Mouse (Mus musculus): Measurements from ENCODE around the gene Faxc. TPM values are rescaled to one million over a fixed set of nuclear protein-coding genes. Genes with fewer than 3 reads are reported as not detected.

Gene Faxc
- 16.2 and 31.7 TPM in 2 replicates for polyA plus RNA-seq (2014; fragmentation: Nextera tagmentation; extraction: Ambion mirVana)

DNA sequence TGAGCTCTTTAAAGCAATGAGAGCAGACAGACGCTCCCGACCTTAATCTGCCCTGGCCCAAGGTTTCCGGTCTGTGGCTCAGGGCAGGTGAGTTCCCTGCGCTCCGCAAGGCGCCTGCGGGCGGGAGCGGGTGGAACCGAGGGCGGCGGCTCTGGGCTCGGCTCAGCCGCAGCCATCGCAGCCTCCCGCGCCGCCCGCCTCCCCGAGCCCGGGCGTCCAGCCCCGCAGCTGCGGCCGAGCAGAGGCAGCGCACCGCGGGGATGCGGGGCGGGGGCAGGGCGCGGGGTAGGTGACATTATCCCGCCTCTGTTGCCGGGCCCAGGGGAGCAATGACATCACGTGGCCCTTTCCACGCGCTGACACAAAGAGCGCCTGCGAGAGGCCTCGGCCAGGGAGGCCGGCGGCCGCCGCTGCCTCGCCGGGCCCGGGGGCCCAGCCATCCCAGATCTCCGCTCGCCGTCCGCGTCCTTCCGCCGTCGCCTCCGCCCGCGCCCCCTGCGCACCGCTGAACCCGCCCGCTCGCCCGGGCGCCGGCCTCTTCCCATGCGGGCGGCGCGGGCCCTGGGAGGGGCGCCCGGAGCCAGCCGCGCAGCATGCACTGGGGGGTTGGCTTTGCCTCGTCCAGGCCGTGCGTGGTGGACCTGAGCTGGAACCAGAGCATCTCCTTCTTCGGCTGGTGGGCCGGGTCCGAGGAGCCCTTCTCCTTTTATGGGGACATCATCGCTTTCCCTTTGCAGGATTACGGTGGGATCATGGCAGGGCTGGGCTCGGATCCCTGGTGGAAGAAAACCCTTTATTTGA is at the start of gene Faxc:
Gene Faxc (plus strand): TSS at position 359 of the 801 bp plus-strand sequence.
- 0 out of 2 replicates have a peak, but pooled peaks cover 4% of the 10 kb centered on the region for H3K36me3 ChIP-seq (ENCODE audit: control insufficient read depth, insufficient read depth, low read length)
- H3K4me2 ChIP-seq (ENCODE audit: low read length): peak within 1 kb of the TSS; percentile 69
- peak; percentile 88 for DNase-seq
- H3K4me1 ChIP-seq (ENCODE audit: control insufficient read depth, insufficient read depth, low read length): peaks cover 26% of the 10 kb centered on the region
- H3K27me3 ChIP-seq (ENCODE audit: control insufficient read depth, insufficient read depth, low read length): no peaks in the 10 kb centered on the region
- peak within 1 kb of the TSS; percentile 100 for H3K9ac ChIP-seq (replicated peaks; ENCODE audit: low read length)
- H3K9me3 ChIP-seq (ENCODE audit: control insufficient read depth, low read length): no peaks in the 10 kb centered on the region
- H3K4me3 ChIP-seq (replicated peaks; ENCODE audit: low read depth, low read length): peak within 1 kb of the TSS; percentile 91
- ATAC-seq (ENCODE audit: low FRiP score, low TSS enrichment): peak; percentile 90
- H3K27ac ChIP-seq (replicated peaks; ENCODE audit: low read depth, low read length): peak within 1 kb of the TSS; percentile 98
- under 1% methylated on average over 83 of the region's 83 CpGs for WGBS

DNA sequence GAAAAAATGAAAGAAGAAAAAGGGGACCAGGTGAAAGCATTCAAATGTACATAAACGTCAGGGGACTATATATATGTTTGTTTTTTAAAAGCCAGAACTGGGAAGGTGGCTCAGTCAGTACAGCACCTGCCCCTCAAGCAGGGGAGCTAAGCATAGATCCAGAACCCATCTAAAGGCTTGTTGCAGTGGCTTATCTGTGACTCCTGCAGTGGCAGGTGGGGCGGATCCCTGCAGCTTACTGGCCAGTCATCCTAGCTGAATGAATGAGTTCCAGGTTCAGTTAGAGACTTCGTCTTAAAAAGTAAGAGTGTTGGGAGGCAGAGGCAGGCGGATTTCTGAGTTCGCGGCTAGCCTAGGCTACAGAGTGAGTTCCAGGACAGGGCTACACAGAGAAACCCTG is 48.3 kb upstream of the Faxc start:
- no peak for ATAC-seq (ENCODE audit: low FRiP score, low TSS enrichment)
- Histone ChIP-seq H3K4me1 (ENCODE audit: control insufficient read depth, insufficient read depth, low read length) (no peaks in the 10 kb centered on the region), H3K27me3 (ENCODE audit: control insufficient read depth, insufficient read depth, low read length) (no peaks in the 10 kb centered on the region), H3K9ac (replicated peaks; ENCODE audit: low read length) (no peak overlapping the region), H3K4me2 (ENCODE audit: low read length) (no peak overlapping the region), H3K4me3 (replicated peaks; ENCODE audit: low read depth, low read length) (no peak overlapping the region), H3K9me3 (ENCODE audit: control insufficient read depth, low read length) (no peaks in the 10 kb centered on the region), H3K27ac (replicated peaks; ENCODE audit: low read depth, low read length) (no peak overlapping the region), H3K36me3 (ENCODE audit: control insufficient read depth, insufficient read depth, low read length) (0 out of 2 replicates have a peak, but pooled peaks cover 1% of the 10 kb centered on the region)
- DNase-seq: no peak
- WGBS: 93% methylated on average over 6 of the region's 6 CpGs

DNA sequence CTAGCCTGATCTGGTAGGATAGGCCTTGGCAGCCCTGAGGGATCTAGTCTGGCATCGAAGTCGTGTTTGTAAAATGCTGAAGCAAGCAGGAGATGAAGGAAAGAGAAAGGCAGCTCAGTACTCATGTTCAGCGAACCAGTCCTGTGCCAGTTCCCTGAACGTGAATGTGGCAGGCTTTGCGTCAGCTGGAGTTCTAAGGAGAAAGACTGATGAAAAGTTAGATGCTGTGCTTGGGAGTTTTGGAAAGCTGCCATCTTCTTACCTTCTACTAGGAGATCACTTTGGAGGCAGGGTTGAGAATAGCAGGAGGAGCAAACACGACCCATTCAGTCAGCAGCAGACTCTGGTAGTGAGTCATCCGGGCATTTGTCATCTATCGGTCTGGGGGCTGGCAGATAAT is 45.3 kb upstream of the Faxc start:
- no peak for ATAC-seq (ENCODE audit: low FRiP score, low TSS enrichment)
- no peaks in the 10 kb centered on the region for H3K27me3 ChIP-seq (ENCODE audit: control insufficient read depth, insufficient read depth, low read length)
- 89% methylated on average over 8 of the region's 8 CpGs for WGBS
- no peak overlapping the region for H3K4me3 ChIP-seq (replicated peaks; ENCODE audit: low read depth, low read length)
- no peak overlapping the region for H3K9ac ChIP-seq (replicated peaks; ENCODE audit: low read length)
- no peaks in the 10 kb centered on the region for H3K36me3 ChIP-seq (ENCODE audit: control insufficient read depth, insufficient read depth, low read length)
- DNase-seq: no peak
- H3K27ac ChIP-seq (replicated peaks; ENCODE audit: low read depth, low read length): no peak overlapping the region
- H3K9me3 ChIP-seq (ENCODE audit: control insufficient read depth, low read length): no peaks in the 10 kb centered on the region
- H3K4me1 ChIP-seq (ENCODE audit: control insufficient read depth, insufficient read depth, low read length): no peaks in the 10 kb centered on the region
- no peak overlapping the region for H3K4me2 ChIP-seq (ENCODE audit: low read length)

DNA sequence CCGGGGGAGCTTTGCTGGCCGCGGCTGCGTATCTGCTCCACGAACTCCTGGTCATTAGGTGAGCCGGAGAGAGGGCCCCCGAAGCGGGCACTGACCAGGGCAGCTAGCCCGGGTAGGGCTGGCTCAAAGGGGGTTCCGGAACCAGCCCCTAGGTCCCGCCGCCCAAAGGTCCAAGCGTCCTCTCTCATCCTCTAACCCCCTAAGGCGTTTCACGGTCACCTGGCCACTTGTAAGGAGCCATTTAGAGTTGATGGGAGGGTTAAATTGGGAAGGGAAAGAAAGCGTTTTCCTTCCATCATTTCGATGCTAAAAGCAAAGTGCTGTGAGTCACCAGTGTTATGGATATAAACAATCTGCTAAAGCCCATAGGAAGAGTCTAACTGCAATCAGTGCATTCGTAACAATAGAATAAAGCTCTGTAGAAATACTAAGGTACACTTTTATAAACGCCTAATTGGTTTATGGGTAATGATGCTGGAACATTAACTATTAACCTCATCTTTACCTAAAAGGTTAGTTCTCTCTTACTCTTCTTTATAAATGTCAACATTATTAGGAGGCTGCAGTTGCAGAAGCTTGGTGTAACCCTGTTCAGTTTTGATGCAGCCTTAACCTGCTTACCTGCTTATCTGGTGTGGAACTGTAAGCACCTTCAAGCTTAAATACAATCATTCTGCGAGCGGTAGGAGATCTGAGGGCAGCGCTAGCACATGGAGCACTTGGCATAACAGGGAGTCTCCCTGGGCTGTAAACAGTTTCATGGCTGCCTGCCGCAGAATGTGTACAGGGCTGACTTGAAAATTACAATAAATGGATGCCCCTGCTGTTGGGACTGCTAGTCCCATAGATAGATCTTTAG is 872 bp downstream of the Faxc start:
- Histone ChIP-seq H3K9me3 (ENCODE audit: control insufficient read depth, low read length) (no peaks in the 10 kb centered on the region), H3K27me3 (ENCODE audit: control insufficient read depth, insufficient read depth, low read length) (no peaks in the 10 kb centered on the region), H3K4me1 (ENCODE audit: control insufficient read depth, insufficient read depth, low read length) (peaks cover 26% of the 10 kb centered on the region), H3K36me3 (ENCODE audit: control insufficient read depth, insufficient read depth, low read length) (peaks cover 9% of the 10 kb centered on the region), H3K4me3 (replicated peaks; ENCODE audit: low read depth, low read length) (peak overlapping the region; percentile 91), H3K4me2 (ENCODE audit: low read length) (peak overlapping the region; percentile 69), H3K9ac (replicated peaks; ENCODE audit: low read length) (peak overlapping the region; percentile 100), H3K27ac (replicated peaks; ENCODE audit: low read depth, low read length) (peak overlapping the region; percentile 98)
- DNase-seq (peak; percentile 66), ATAC-seq (ENCODE audit: low FRiP score, low TSS enrichment) (no peak; the same call in 1 of the 2 replicates)
- WGBS: 6% methylated on average over 23 of the region's 23 CpGs

DNA sequence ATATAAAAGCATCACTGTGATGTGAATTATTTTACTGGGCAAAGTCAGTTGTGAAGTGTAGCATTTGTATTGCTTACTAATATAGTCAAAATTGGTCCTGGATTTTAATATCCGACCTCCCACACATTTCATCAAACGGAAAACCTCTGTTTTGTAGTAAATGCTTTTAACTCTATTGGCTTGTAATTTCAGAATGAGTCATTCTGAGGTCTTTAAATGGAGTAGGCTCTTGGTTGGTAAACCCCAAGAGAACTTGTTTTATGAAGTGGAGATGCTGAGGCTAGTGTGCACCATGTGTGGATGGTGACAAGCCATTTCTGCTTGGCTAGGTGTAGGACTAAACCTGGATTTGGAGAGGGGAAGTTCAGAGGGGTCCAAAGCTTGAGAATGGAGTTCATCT is 4.2 kb downstream of the Faxc start:
- no peaks in the 10 kb centered on the region for H3K27me3 ChIP-seq (ENCODE audit: control insufficient read depth, insufficient read depth, low read length)
- no peak overlapping the region for H3K9ac ChIP-seq (replicated peaks; ENCODE audit: low read length)
- 98% methylated on average over 2 of the region's 2 CpGs for WGBS
- ATAC-seq (ENCODE audit: low FRiP score, low TSS enrichment) (no peak), DNase-seq (no peak)
- peaks cover 12% of the 10 kb centered on the region for H3K36me3 ChIP-seq (ENCODE audit: control insufficient read depth, insufficient read depth, low read length)
- H3K4me2 ChIP-seq (ENCODE audit: low read length): no peak overlapping the region
- no peak overlapping the region for H3K27ac ChIP-seq (replicated peaks; ENCODE audit: low read depth, low read length)
- H3K4me3 ChIP-seq (replicated peaks; ENCODE audit: low read depth, low read length): no peak overlapping the region
- H3K4me1 ChIP-seq (ENCODE audit: control insufficient read depth, insufficient read depth, low read length): peaks cover 22% of the 10 kb centered on the region
- H3K9me3 ChIP-seq (ENCODE audit: control insufficient read depth, low read length): no peaks in the 10 kb centered on the region

DNA sequence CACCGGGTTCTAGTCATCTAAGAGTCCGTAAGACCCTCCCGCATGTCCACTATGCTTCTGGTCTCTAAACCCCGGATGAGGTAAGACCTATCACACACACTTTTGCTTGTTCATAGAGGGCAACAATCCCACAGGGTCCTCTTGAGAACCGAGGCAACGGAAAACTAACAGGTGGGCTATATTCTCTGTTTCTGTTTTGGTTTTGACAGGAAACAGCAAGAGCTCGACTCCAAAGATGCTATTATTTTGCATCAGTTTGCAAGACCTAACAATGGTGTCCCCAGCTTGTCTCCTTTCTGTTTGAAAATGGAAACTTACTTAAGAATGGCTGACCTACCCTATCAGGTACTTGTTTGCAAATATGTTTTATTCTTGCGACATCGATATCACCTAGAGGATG is 5.3 kb downstream of the Faxc start:
- Histone ChIP-seq H3K27ac (replicated peaks; ENCODE audit: low read depth, low read length) (no peak overlapping the region), H3K4me1 (ENCODE audit: control insufficient read depth, insufficient read depth, low read length) (peaks cover 19% of the 10 kb centered on the region), H3K4me3 (replicated peaks; ENCODE audit: low read depth, low read length) (no peak overlapping the region), H3K36me3 (ENCODE audit: control insufficient read depth, insufficient read depth, low read length) (peaks cover 12% of the 10 kb centered on the region), H3K9ac (replicated peaks; ENCODE audit: low read length) (no peak overlapping the region), H3K27me3 (ENCODE audit: control insufficient read depth, insufficient read depth, low read length) (no peaks in the 10 kb centered on the region), H3K4me2 (ENCODE audit: low read length) (no peak overlapping the region), H3K9me3 (ENCODE audit: control insufficient read depth, low read length) (no peaks in the 10 kb centered on the region)
- DNase-seq: no peak
- WGBS: 95% methylated on average over 9 of the region's 9 CpGs
- ATAC-seq (ENCODE audit: low FRiP score, low TSS enrichment): no peak

DNA sequence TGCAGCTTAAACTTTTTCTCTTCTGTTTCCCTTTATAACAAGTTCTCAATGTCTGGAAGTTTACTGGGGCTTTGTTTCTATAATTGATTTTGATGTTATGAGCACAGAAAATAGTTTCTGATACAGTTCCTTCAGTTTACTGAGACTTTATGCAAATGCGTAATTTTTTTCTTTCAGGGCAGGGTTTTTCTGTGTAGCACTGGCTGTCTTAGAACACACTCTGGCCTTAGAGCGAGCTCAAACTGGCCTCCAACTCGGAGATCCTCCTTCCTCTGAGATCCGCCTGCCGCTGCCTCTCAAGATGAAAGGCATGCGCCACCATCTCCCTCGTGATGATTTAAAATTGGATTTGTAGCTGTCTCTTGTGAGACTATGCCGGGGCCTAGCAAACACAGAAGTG is 6.8 kb downstream of the Faxc start:
- no peak for DNase-seq
- H3K9me3 ChIP-seq (ENCODE audit: control insufficient read depth, low read length): no peaks in the 10 kb centered on the region
- WGBS: 85% methylated on average over 8 of the region's 8 CpGs

DNA sequence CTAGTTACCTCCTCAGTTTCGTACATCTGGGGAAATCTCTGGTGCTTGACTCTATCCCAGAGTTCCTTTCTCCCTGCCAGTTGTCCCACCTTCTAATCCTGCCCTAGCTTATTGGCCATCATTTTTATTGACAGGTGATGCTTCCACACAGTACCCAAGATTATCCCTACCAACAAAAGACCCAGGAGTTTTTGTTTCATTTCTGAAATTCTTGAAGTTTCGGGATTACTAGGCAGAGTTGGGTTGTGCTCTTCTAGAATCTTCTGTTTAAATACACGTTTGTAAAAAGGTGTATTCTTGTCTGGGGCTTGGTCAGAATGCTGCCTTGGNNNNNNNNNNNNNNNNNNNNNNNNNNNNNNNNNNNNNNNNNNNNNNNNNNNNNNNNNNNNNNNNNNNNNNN is 13.5 kb downstream of the Faxc start:
- Histone ChIP-seq H3K9ac (replicated peaks; ENCODE audit: low read length) (no peak overlapping the region), H3K27me3 (ENCODE audit: control insufficient read depth, insufficient read depth, low read length) (no peaks in the 10 kb centered on the region), H3K4me3 (replicated peaks; ENCODE audit: low read depth, low read length) (no peak overlapping the region), H3K27ac (replicated peaks; ENCODE audit: low read depth, low read length) (no peak overlapping the region), H3K36me3 (ENCODE audit: control insufficient read depth, insufficient read depth, low read length) (peaks cover 30% of the 10 kb centered on the region), H3K4me1 (ENCODE audit: control insufficient read depth, insufficient read depth, low read length) (no peaks in the 10 kb centered on the region), H3K9me3 (ENCODE audit: control insufficient read depth, low read length) (no peaks in the 10 kb centered on the region), H3K4me2 (ENCODE audit: low read length) (no peak overlapping the region)
- no peak for DNase-seq
- WGBS: 87% methylated on average over 3 of the region's 3 CpGs
- ATAC-seq (ENCODE audit: low FRiP score, low TSS enrichment): no peak

More for the DNA sequence above, 6.8 kb downstream of the Faxc start:
- H3K4me2 ChIP-seq (ENCODE audit: low read length): no peak overlapping the region
- peaks cover 13% of the 10 kb centered on the region for H3K36me3 ChIP-seq (ENCODE audit: control insufficient read depth, insufficient read depth, low read length)
- no peak overlapping the region for H3K9ac ChIP-seq (replicated peaks; ENCODE audit: low read length)
- H3K27me3 ChIP-seq (ENCODE audit: control insufficient read depth, insufficient read depth, low read length): no peaks in the 10 kb centered on the region
- H3K4me1 ChIP-seq (ENCODE audit: control insufficient read depth, insufficient read depth, low read length): peaks cover 14% of the 10 kb centered on the region
- no peak overlapping the region for H3K4me3 ChIP-seq (replicated peaks; ENCODE audit: low read depth, low read length)
- no peak overlapping the region for H3K27ac ChIP-seq (replicated peaks; ENCODE audit: low read depth, low read length)
- ATAC-seq (ENCODE audit: low FRiP score, low TSS enrichment): no peak

All from midbrain, embryonic 14.5 days (tissue).